Mouse (Mus musculus): ENCODE data around the gene Cnot11. TPM values are rescaled to one million over a fixed set of nuclear protein-coding genes. Genes with fewer than 3 reads are reported as not detected.
"Not testable (repeated sequence)": the region's sequence is repeated elsewhere in the genome, so short reads cannot be mapped to it uniquely, and the experiment has no call there.

Cnot11 gene
- total RNA-seq, 1 experiment from 2014 or later, result 20.6 TPM

DNA sequence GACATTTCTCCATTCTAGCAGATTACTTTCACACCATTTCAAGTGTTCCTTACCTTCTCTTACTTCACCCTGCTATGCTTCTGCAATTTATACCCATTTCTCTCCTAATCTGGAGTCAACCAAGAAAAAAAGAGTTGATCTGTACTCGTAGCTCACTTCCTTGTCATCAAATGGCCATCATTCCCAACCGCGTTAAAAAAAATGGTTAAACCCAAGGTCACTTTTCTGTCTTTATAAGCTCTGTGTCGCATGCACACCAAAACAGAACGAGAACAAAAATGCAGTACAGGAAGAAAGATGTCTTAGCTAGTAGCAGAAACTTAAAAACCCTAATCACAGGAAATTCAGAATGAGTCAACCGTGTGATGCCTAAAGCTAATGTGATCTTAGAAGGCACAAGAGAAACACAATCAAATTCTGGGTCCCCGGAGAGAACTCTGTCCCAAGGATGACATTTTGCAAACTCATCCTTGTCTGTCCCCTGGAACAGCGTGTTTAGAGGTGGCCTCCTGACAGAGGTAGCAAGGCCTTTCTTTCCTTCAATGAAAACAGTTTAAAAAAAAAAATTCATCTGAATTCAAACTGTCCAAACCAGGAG is 41.1 kb downstream of the Cnot11 start:
- no peak for ATAC-seq (ENCODE audit: extremely low read depth, insufficient number of reproducible peaks, low FRiP score, poor library complexity, severe bottlenecking)

DNA sequence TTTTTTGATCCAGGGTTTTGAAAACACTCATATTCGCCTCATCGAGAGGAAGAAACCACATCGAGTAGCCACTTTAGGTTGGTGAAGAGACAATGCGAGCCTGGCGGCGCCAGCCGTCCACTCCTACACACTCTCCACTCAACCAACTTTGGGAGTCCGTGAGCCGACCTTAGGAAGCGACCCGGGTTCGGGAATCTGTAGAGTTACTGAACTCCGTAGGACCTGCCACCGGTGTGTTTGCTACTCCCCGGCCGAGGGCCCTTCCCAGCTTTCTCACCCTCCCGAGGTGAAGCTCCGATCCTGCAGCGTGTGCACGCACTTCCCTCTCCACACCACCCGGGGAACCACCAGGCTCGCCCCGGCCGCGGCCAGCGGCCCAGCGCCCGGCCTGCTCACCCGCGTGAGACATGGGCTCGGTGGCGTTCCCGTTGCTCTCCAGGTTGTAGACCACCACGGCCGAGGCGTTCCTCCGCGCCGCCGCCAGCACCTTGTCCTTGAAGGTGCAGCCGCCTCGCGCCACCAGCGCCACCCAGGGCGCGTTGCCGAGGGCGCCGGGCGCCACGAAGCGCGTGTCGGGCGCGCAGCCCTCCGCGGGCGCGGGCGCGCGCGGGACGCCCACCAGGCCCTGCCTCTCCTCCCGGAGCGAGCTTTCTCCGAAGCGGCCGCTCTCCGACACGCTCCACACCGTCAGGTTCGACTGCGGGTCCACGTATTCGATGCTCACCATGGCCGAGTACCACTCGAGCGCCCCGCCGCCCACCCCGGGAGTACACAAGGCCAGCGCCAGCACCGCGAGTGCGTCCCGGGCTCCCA is 41.8 kb downstream of the Cnot11 start:
- no peak for ATAC-seq (ENCODE audit: extremely low read depth, insufficient number of reproducible peaks, low FRiP score, poor library complexity, severe bottlenecking)

GRCm38 (mm10) chr1:39577253-39577705 is 42.5 kb downstream of the Cnot11 start, which contains the start of gene Rnf149:
Gene Rnf149, minus strand, starts transcription at chr1:39577405.
- ATAC-seq (ENCODE audit: extremely low read depth, insufficient number of reproducible peaks, low FRiP score, poor library complexity, severe bottlenecking), result peak; percentile 80

DNA sequence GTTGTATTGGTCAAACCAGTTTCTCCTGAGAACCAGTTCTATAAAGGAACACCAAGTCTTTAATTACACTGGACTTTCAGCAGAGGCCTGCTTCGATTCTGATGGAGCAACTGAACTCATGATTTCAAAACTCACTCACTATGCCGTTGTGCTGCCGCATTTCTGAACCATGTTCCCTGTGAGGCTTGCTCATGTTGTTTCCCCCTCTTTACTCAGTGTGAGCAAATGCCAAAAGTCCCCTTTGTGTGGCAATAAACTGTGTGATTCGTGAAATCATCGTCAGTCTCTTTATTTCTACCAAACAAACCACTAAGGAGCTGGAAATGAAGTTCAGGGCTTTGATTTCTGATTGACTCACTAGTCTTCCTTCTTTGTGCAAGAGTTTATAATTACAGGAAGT is 43.7 kb downstream of the Cnot11 start:
- peak; percentile 38 for ATAC-seq (ENCODE audit: extremely low read depth, insufficient number of reproducible peaks, low FRiP score, poor library complexity, severe bottlenecking)

- ATAC-seq (ENCODE audit: extremely low read depth, insufficient number of reproducible peaks, low FRiP score, poor library complexity, severe bottlenecking), result peak; percentile 31; the same call in 1 of the 2 replicates
These were observed 44.3 kb downstream of the Cnot11 start for GRCm38 (mm10) chr1:39579139-39579538.

DNA sequence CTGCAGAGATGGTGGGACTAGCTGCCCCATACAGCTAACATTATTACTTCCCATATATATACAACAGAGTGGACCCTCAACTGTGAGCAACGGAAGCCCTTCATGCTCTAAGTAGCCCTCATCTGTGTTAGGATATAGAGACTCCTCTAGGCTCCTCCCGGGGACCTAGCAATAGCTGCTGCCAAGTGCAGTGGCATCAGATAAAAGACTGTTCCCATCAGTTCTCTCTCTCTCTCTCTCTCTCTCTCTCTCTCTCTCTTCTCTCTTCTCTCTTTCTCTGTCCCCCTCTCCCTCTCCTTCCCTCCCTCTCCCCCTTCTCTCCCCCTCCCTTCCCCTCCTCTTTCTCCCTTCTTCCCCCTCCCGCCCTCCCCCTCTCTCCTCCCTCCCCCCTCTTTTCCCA is 46.4 kb downstream of the Cnot11 start:
- ATAC-seq (ENCODE audit: extremely low read depth, insufficient number of reproducible peaks, low FRiP score, poor library complexity, severe bottlenecking), result no peak

GRCm38 (mm10) chr1:39583173-39583572 is 48.4 kb downstream of the Cnot11 start:
- 0 out of 2 replicates have a peak, but pooled peaks have one; percentile 28 for ATAC-seq (ENCODE audit: extremely low read depth, insufficient number of reproducible peaks, low FRiP score, poor library complexity, severe bottlenecking)

DNA sequence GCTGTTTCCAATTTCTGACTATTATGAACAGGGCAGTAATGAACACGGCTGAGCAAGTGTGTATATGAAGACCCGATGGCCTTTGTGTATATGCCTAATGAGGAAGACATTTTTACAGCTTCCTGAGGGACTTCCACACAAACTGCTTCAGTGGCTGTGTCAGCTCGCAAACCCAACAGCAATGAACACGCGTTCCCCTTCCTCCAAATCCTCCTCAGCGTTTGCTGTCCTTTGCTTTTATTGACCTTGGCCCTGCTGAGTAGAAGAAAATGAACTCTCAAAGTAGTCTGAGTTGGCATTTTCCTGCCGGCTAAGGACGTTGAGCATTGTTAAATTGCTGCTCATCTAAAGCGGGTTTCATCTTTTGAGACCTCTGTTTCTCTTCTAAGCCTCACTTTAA is 50.6 kb downstream of the Cnot11 start:
- ATAC-seq (ENCODE audit: extremely low read depth, insufficient number of reproducible peaks, low FRiP score, poor library complexity, severe bottlenecking), result no peak

DNA sequence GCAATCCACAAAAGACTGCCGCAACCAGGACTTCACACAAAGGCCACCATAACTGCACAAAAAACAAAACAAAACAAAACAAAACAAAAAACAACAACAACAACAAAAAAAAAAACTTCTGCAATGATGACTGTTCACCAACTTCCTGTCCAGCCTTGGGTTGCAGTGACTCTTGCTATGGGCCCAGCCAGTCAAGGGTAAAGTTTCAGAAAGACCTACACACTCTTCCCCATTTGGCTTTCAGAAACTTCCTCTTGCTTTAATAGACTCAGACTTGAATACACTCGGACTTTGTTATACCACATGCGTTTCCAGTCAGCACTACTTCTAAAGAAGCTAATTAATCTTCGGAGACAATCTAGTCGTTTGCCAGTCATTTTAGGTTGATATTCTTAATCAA is 55.4 kb downstream of the Cnot11 start:
- peak; percentile 85 for ATAC-seq (ENCODE audit: extremely low read depth, insufficient number of reproducible peaks, low FRiP score, poor library complexity, severe bottlenecking)

- ATAC-seq (ENCODE audit: extremely low read depth, insufficient number of reproducible peaks, low FRiP score, poor library complexity, severe bottlenecking), result not testable (repeated sequence)
These were observed 56.8 kb downstream of the Cnot11 start for GRCm38 (mm10) chr1:39591557-39591956.

- no peak for ATAC-seq (ENCODE audit: extremely low read depth, insufficient number of reproducible peaks, low FRiP score, poor library complexity, severe bottlenecking)
These were observed 57.3 kb downstream of the Cnot11 start for GRCm38 (mm10) chr1:39592090-39592489.

GRCm38 (mm10) chr1:39593836-39594235 is 59.0 kb downstream of the Cnot11 start:
- no peak for ATAC-seq (ENCODE audit: extremely low read depth, insufficient number of reproducible peaks, low FRiP score, poor library complexity, severe bottlenecking)

Other genes with a start within 250 kb of the Cnot11 start
- gene Rpl31, start 167.2 kb upstream of the Cnot11 start, total RNA-seq (2017), result 157 and 163 TPM in 2 replicates
- gene Tbc1d8, start 56.2 kb upstream of the Cnot11 start, total RNA-seq (2017), result 13.3 and 14.6 TPM in 2 replicates
- gene Rnf149, start 42.4 kb downstream of the Cnot11 start, total RNA-seq (2017), result 478 and 497 TPM in 2 replicates
- gene Creg2, start 116.5 kb downstream of the Cnot11 start, total RNA-seq (2017), result 0.23 and 0.37 TPM in 2 replicates
- not detected in 2 replicates for gene Rfx8, start 186.0 kb downstream of the Cnot11 start, total RNA-seq (2017)

Measured in neutrophil, adult 5-6 weeks (primary cell).